Mouse (Mus musculus): ENCODE data around the gene Cmpk1. TPM values are rescaled to one million over a fixed set of nuclear protein-coding genes. Genes with fewer than 3 reads are reported as not detected.

Gene Cmpk1
- polyA plus RNA-seq, 1 experiment: 48.7 TPM

DNA sequence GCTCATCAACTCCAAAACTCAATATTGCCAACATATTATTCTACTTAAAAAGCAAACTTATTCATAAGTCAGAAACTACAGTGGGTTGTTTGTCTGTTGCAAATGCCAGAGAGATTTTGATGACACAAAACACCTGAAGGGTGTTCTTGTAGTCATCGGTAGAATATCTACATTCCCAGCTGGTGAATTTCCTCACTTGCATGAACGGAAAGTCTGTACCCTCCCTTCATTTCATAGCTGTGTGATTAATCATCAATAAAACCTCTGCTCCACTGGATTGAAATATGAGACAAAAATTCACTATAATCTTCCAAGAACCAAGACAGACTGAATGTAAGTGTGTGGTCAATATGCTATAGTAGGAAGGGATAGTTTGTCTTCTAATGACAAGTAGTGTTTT, 27.5 kb downstream of the Cmpk1 start:
- DNase-seq: no peak
- WGBS: 95% methylated on average over 2 of the region's 2 CpGs
- Histone ChIP-seq H3K27me3 (ENCODE audit: control insufficient read depth, insufficient read depth, low read length) (no peaks in the 10 kb centered on the region), H3K4me1 (ENCODE audit: control insufficient read depth, insufficient read depth, low read length) (no peaks in the 10 kb centered on the region), H3K4me3 (replicated peaks; ENCODE audit: insufficient read depth, low read depth, low read length) (no peak overlapping the region), H3K27ac (ENCODE audit: insufficient read depth, low read length) (no peak overlapping the region)
- no peak for TF ChIP-seq POLR2A (IDR thresholded peaks at IDR 0.05; ENCODE audit: borderline replicate concordance, insufficient read depth, low read length)
- TF ChIP-seq CTCF (IDR thresholded peaks at IDR 0.05; ENCODE audit: borderline replicate concordance, insufficient read depth, low read depth, low read length): no peak

DNA sequence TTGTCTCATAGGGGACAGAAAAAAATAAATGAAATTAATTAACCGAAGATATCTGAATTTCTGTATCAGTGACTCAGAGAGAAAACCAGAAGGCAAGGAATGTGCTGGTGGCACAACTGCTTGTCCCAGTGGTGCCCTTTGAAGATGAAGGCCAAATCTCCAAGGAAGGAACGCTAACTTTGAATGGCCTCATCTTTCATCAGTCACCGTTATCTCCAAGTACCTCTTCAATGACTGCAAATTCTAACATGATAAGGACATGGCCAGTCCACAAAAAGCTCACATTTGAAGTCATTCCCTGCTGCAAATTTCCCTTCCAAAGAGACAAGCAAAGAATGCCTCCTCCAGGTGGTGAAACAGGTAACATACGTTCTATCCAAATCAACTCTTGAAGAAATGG, 28.3 kb downstream of the Cmpk1 start:
- Histone ChIP-seq H3K27ac (ENCODE audit: insufficient read depth, low read length) (no peak overlapping the region), H3K4me3 (replicated peaks; ENCODE audit: insufficient read depth, low read depth, low read length) (no peak overlapping the region), H3K4me1 (ENCODE audit: control insufficient read depth, insufficient read depth, low read length) (no peaks in the 10 kb centered on the region), H3K27me3 (ENCODE audit: control insufficient read depth, insufficient read depth, low read length) (no peaks in the 10 kb centered on the region)
- 95% methylated on average over 4 of the region's 4 CpGs for WGBS
- no peak for DNase-seq
- TF ChIP-seq POLR2A (IDR thresholded peaks at IDR 0.05; ENCODE audit: borderline replicate concordance, insufficient read depth, low read length) (no peak), CTCF (IDR thresholded peaks at IDR 0.05; ENCODE audit: borderline replicate concordance, insufficient read depth, low read depth, low read length) (no peak)

DNA sequence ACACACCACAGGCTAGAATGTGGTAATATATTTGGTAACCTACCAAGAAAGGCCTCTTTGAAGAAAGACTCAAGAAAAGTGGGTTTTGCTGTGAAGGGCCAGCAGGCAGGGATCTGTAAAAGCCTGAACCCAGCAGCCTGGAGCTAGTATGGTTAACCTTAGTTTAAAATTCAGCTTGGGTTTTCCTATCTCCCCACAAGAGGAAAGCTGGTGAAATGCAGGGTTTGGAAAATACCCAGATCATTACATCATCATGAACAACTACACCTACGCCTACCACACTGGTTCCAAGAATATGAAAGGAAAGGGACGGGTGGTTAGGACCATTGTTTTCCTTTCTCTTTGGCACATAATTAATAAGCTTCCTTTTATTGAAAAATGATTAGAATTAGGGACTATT, 28.8 kb downstream of the Cmpk1 start:
- Histone ChIP-seq H3K4me3 (replicated peaks; ENCODE audit: insufficient read depth, low read depth, low read length) (no peak overlapping the region), H3K4me1 (ENCODE audit: control insufficient read depth, insufficient read depth, low read length) (no peaks in the 10 kb centered on the region), H3K27ac (ENCODE audit: insufficient read depth, low read length) (no peak overlapping the region), H3K27me3 (ENCODE audit: control insufficient read depth, insufficient read depth, low read length) (no peaks in the 10 kb centered on the region)
- no peak for DNase-seq
- TF ChIP-seq CTCF (IDR thresholded peaks at IDR 0.05; ENCODE audit: borderline replicate concordance, insufficient read depth, low read depth, low read length) (no peak), POLR2A (IDR thresholded peaks at IDR 0.05; ENCODE audit: borderline replicate concordance, insufficient read depth, low read length) (no peak)
- WGBS: 77% methylated on average over 2 of the region's 2 CpGs

DNA sequence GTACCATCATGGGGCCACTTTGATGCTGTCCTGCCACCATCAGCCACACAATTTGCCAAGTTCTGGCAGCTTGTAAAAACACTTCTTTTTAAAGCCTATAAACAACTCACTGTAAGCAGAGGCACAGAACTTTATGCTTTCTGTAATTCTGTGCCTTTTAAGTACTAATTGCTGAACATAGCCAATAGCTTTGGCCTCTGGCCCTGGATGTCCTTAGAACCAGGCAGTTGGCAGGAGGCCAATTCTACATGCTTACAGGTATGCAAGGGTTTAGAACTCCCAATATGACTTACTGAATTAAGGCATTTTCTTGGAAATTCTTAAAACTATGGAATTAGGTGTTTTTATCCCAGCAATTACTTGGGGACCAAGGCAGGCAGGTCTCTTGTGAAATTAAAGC, 29.6 kb downstream of the Cmpk1 start:
- Histone ChIP-seq H3K27me3 (ENCODE audit: control insufficient read depth, insufficient read depth, low read length) (no peaks in the 10 kb centered on the region), H3K4me3 (replicated peaks; ENCODE audit: insufficient read depth, low read depth, low read length) (no peak overlapping the region), H3K27ac (ENCODE audit: insufficient read depth, low read length) (no peak overlapping the region), H3K4me1 (ENCODE audit: control insufficient read depth, insufficient read depth, low read length) (no peaks in the 10 kb centered on the region)
- no peak for DNase-seq
- TF ChIP-seq POLR2A (IDR thresholded peaks at IDR 0.05; ENCODE audit: borderline replicate concordance, insufficient read depth, low read length): no peak
- no peak for TF ChIP-seq CTCF (IDR thresholded peaks at IDR 0.05; ENCODE audit: borderline replicate concordance, insufficient read depth, low read depth, low read length)

DNA sequence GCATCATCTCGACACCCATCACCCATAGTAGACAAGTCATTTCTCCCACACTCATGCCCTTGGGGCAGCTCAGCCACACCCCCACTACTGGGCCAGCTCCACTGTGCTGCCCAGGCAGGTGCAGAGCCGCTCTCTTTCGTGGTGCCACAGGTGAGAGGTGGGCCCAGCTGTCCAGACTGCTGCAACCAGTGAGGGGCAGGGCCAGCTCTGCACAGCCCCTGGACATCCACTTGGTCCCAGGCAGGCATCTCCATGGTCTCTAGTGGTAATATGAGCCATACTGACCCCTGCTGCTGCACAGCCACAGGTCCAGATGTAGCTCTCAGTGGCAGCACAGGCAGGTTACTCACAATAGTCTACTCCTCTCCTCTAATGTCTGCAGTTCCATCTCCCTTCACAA, 33.9 kb downstream of the Cmpk1 start:
- Histone ChIP-seq H3K4me3 (replicated peaks; ENCODE audit: insufficient read depth, low read depth, low read length) (no peak overlapping the region), H3K27me3 (ENCODE audit: control insufficient read depth, insufficient read depth, low read length) (no peaks in the 10 kb centered on the region), H3K27ac (ENCODE audit: insufficient read depth, low read length) (no peak overlapping the region), H3K4me1 (ENCODE audit: control insufficient read depth, insufficient read depth, low read length) (no peaks in the 10 kb centered on the region)
- WGBS: 85% methylated on average over 3 of the region's 3 CpGs
- no peak for DNase-seq
- no peak for TF ChIP-seq CTCF (IDR thresholded peaks at IDR 0.05; ENCODE audit: borderline replicate concordance, insufficient read depth, low read depth, low read length)
- TF ChIP-seq POLR2A (IDR thresholded peaks at IDR 0.05; ENCODE audit: borderline replicate concordance, insufficient read depth, low read length): no peak

DNA sequence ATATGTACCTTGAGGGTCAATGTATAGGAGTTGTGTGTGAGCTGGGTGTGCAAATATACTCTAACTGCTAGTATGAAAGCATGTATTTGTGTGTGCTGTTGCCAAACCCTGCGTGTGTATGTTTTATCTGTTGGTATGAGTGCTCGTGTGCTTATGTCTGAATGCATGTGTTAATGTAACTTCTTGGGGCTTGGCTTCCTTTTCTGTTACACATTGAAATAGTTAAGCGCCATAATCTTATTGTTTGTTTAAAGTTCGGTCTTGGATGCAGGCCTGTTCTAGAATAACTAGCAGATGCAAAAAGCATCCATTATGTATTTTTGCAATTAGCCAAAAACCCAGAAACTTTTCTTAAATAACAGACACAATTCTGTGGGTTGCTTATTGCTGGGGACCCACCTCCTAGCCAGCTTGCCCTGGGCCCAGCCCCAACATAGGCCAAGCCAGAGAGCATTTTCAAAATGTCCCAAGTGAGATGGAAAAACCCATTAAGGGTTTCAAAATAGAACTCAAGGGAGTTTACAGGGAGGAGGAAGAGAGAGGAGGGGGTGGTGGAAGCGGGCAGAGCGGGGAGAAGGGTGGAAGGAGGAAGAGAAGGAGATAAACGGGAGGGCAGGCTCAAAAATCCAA, 39.1 kb downstream of the Cmpk1 start:
- Histone ChIP-seq H3K4me1 (ENCODE audit: control insufficient read depth, insufficient read depth, low read length) (no peaks in the 10 kb centered on the region), H3K27me3 (ENCODE audit: control insufficient read depth, insufficient read depth, low read length) (no peaks in the 10 kb centered on the region; the same call in 1 of the 2 replicates), H3K27ac (ENCODE audit: insufficient read depth, low read length) (no peak overlapping the region), H3K4me3 (replicated peaks; ENCODE audit: insufficient read depth, low read depth, low read length) (no peak overlapping the region)
- TF ChIP-seq CTCF (IDR thresholded peaks at IDR 0.05; ENCODE audit: borderline replicate concordance, insufficient read depth, low read depth, low read length) (no peak), POLR2A (IDR thresholded peaks at IDR 0.05; ENCODE audit: borderline replicate concordance, insufficient read depth, low read length) (no peak)
- WGBS: 65% methylated on average over 7 of the region's 7 CpGs
- no peak for DNase-seq

DNA sequence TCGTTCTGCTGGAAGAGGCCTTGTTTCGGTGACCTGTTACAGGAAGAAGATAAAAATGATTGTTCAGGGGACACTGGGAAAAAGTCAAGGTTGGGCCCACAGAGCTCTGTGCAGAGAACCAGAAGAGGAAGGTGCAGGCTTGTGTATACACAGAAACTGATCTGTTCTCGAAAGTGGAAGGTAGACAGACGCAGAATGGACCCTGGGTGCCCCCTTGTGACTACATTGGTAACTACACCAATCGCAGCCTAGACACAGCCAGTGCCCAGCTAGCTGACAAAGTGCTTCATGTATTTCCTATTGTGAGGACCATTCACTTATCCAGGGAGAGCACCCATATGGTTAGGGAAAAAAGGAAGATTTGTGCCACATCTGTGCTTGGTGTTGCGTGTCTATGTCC, 39.6 kb downstream of the Cmpk1 start:
- peak; percentile 82 for TF ChIP-seq CTCF (IDR thresholded peaks at IDR 0.05; ENCODE audit: borderline replicate concordance, insufficient read depth, low read depth, low read length)
- no peak for TF ChIP-seq POLR2A (IDR thresholded peaks at IDR 0.05; ENCODE audit: borderline replicate concordance, insufficient read depth, low read length)
- 29% methylated on average over 6 of the region's 6 CpGs for WGBS

DNA sequence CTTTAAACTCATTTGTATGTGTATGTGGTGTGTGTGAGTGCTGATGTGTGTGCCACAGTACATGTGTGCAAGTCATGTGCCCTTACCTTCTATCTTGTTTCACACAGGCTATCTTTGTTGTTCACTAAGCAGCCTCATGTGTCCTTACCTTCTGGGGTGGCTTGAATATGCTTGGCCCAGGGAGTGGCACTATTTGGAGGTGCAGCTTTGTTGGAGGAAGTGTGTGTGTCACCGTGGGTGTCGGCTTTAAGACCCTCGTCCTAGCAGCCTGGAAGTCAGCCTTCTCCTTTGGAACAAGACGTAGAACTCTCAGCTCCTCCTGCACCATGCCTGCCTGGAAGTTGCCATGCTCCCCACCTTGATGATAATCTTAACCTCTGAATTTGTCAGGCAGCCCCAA, 40.6 kb downstream of the Cmpk1 start:
- Histone ChIP-seq H3K27me3 (ENCODE audit: control insufficient read depth, insufficient read depth, low read length) (no peaks in the 10 kb centered on the region; the same call in 1 of the 2 replicates), H3K4me1 (ENCODE audit: control insufficient read depth, insufficient read depth, low read length) (no peaks in the 10 kb centered on the region), H3K4me3 (replicated peaks; ENCODE audit: insufficient read depth, low read depth, low read length) (no peak overlapping the region), H3K27ac (ENCODE audit: insufficient read depth, low read length) (no peak overlapping the region)
- no peak for DNase-seq
- WGBS: 93% methylated on average over 4 of the region's 4 CpGs
- TF ChIP-seq POLR2A (IDR thresholded peaks at IDR 0.05; ENCODE audit: borderline replicate concordance, insufficient read depth, low read length) (no peak), CTCF (IDR thresholded peaks at IDR 0.05; ENCODE audit: borderline replicate concordance, insufficient read depth, low read depth, low read length) (no peak)

More for the DNA sequence above, 39.6 kb downstream of the Cmpk1 start:
- H3K4me3 ChIP-seq (replicated peaks; ENCODE audit: insufficient read depth, low read depth, low read length): no peak overlapping the region
- peak; percentile 38 to 69 for DNase-seq
- H3K4me1 ChIP-seq (ENCODE audit: control insufficient read depth, insufficient read depth, low read length): no peaks in the 10 kb centered on the region
- H3K27me3 ChIP-seq (ENCODE audit: control insufficient read depth, insufficient read depth, low read length): no peaks in the 10 kb centered on the region; the same call in 1 of the 2 replicates
- H3K27ac ChIP-seq (ENCODE audit: insufficient read depth, low read length): no peak overlapping the region
